Mouse (Mus musculus): Measurements from ENCODE around the gene Insl6. TPM values are rescaled to one million over a fixed set of nuclear protein-coding genes. Genes with fewer than 3 reads are reported as not detected.

The Insl6 gene
- under 1 TPM in 1 of 2 experiments, not detected in 1; 0.32 TPM for total RNA-seq (2021)
- long read RNA-seq, experiment 1: 0 reads
- long read RNA-seq, experiment 2: 0 reads

GRCm38 (mm10) chr19:29325053-29325851 is at the start of gene Insl6:
Gene Insl6 (minus strand): TSS chr19:29325356.
- intact Hi-C loops (cut with DNase I): no loop called here
- peak; percentile 76 to 82 for DNase-seq

GRCm38 (mm10) chr19:29374947-29375346 is 49.8 kb upstream of the Insl6 start:
- intact Hi-C loops (cut with DNase I): no loop called here
- DNase-seq: no peak

- no peak for DNase-seq
- intact Hi-C loops (cut with DNase I): no loop called here
Observed at GRCm38 (mm10) chr19:29373438-29373837, 48.3 kb upstream of the Insl6 start.

GRCm38 (mm10) chr19:29372621-29373020 is 47.5 kb upstream of the Insl6 start:
- DNase-seq: no peak
- intact Hi-C loops (cut with DNase I): no loop called here

- no peak for DNase-seq
- intact Hi-C loops (cut with DNase I): no loop called here
Observed at GRCm38 (mm10) chr19:29372138-29372537, 47.0 kb upstream of the Insl6 start.

GRCm38 (mm10) chr19:29371284-29372081 is 46.3 kb upstream of the Insl6 start:
- intact Hi-C loops (cut with DNase I): no loop called here
- DNase-seq: no peak

- intact Hi-C loops (cut with DNase I): no loop called here
- DNase-seq: no peak
Observed at GRCm38 (mm10) chr19:29370545-29371283, 45.6 kb upstream of the Insl6 start.

- DNase-seq: no peak
- intact Hi-C loops (cut with DNase I): no loop called here
Observed at GRCm38 (mm10) chr19:29370112-29370511, 45.0 kb upstream of the Insl6 start.

- no peak for DNase-seq
- intact Hi-C loops (cut with DNase I): no loop called here
Observed at GRCm38 (mm10) chr19:29368671-29369309, 43.6 kb upstream of the Insl6 start.

GRCm38 (mm10) chr19:29368041-29368440 is 42.9 kb upstream of the Insl6 start:
- intact Hi-C loops (cut with DNase I): no loop called here
- no peak for DNase-seq

- intact Hi-C loops (cut with DNase I): no loop called here
- DNase-seq: peak; percentile 76
Observed at GRCm38 (mm10) chr19:29366969-29367622, 41.9 kb upstream of the Insl6 start, which contains the start of the genes Plgrkt and Cd274. Gene Plgrkt (minus strand): TSS chr19:29367390. Gene Cd274 (plus strand): TSS chr19:29367455.

GRCm38 (mm10) chr19:29366226-29366968 is 41.2 kb upstream of the Insl6 start:
- intact Hi-C loops (cut with DNase I): no loop called here
- no peak for DNase-seq

- no peak for DNase-seq
- intact Hi-C loops (cut with DNase I): no loop called here
Observed at GRCm38 (mm10) chr19:29365105-29365504, 39.9 kb upstream of the Insl6 start.

- intact Hi-C loops (cut with DNase I): loop anchor here (5.0 kb wide), 1 partner anchor 198 kb away; no protein-coding TSS in a partner anchor
- DNase-seq: no peak
Observed at GRCm38 (mm10) chr19:29364076-29364475, 38.9 kb upstream of the Insl6 start.

- no peak for DNase-seq
- intact Hi-C loops (cut with DNase I): loop anchor here (5.0 kb wide), 1 partner anchor 199 kb away; no protein-coding TSS in a partner anchor
Observed at GRCm38 (mm10) chr19:29363557-29363956, 38.4 kb upstream of the Insl6 start.

GRCm38 (mm10) chr19:29362173-29362930 is 37.2 kb upstream of the Insl6 start:
- no peak for DNase-seq
- intact Hi-C loops (cut with DNase I): loop anchor here (5.0 kb wide), 1 partner anchor 200 kb away; no protein-coding TSS in a partner anchor

GRCm38 (mm10) chr19:29361468-29362130 is 36.4 kb upstream of the Insl6 start:
- intact Hi-C loops (cut with DNase I): loop anchor here (5.0 kb wide), 1 partner anchor 201 kb away; no protein-coding TSS in a partner anchor
- DNase-seq: peak; percentile 89 to 90
